Mouse (Mus musculus): ENCODE measurements around the gene Ndufaf5. TPM values are rescaled to one million over a fixed set of nuclear protein-coding genes. Genes with fewer than 3 reads are reported as not detected.

The Ndufaf5 gene
- total RNA-seq (2012; rRNA removed): 17.1 and 19.6 TPM in 2 replicates
- polyA plus RNA-seq (2012; ENCODE audit: insufficient read depth in 1 of 2, insufficient read length in 2 of 2, low read depth in 1 of 2, low replicate concordance in 2 of 2, missing spikeins in 1 of 2): 10 to 100 TPM in 1 of 2 experiments, not detected in 1; 21.1 TPM

- TF ChIP-seq MAZ (IDR thresholded peaks at IDR 0.05; ENCODE audit: low read depth, low read length): 0 out of 2 replicates have a peak, but pooled peaks have one; percentile 58
- TF ChIP-seq SIN3A (IDR thresholded peaks at IDR 0.05; ENCODE audit: low read length): peak; percentile 97
- peak; percentile 78 to 88; a peak in 3 of 4 replicates for TF ChIP-seq POLR2A (IDR thresholded peaks at IDR 0.05; ENCODE audit: control insufficient read depth in 1 of 2, insufficient read depth in 1 of 2, low read depth in 1 of 2, low read length in 2 of 2, poor library complexity in 1 of 2)
- TF ChIP-seq HCFC1 (IDR thresholded peaks at IDR 0.05; ENCODE audit: low read depth, low read length): peak; percentile 95
- TF ChIP-seq USF1 (IDR thresholded peaks at IDR 0.05; ENCODE audit: low read depth, low read length): no peak; the same call in 1 of the 2 replicates
- no peak; the same call in 1 of the 2 replicates for TF ChIP-seq ETS1 (IDR thresholded peaks at IDR 0.05; ENCODE audit: low read depth, low read length)
- peak; percentile 86 for TF ChIP-seq MAX (IDR thresholded peaks at IDR 0.05; ENCODE audit: low read length)
- TF ChIP-seq GABPA (IDR thresholded peaks at IDR 0.05; ENCODE audit: low read depth, low read length): 0 out of 2 replicates have a peak, but pooled peaks have one; percentile 30
- TF ChIP-seq NRF1 (IDR thresholded peaks at IDR 0.05; ENCODE audit: insufficient read depth, low read depth, low read length, poor library complexity, severe bottlenecking): peak; percentile 76
- peak in 1 of 2 experiments; percentile 35; a peak in 1 of 4 replicates for TF ChIP-seq EP300 (IDR thresholded peaks at IDR 0.05; ENCODE audit: low read depth in 1 of 2, low read length in 2 of 2)
- TF ChIP-seq POLR2AphosphoS2 (IDR thresholded peaks at IDR 0.05; ENCODE audit: low read length): peak; percentile 78; the same call in 1 of the 2 replicates
- TF ChIP-seq RCOR1 (IDR thresholded peaks at IDR 0.05; ENCODE audit: low read depth, low read length): 0 out of 2 replicates have a peak, but pooled peaks have one; percentile 33
- peak; percentile 80 for TF ChIP-seq TBP (IDR thresholded peaks at IDR 0.05; ENCODE audit: low read depth, low read length)
- no peak for TF ChIP-seq UBTF (IDR thresholded peaks at IDR 0.05; ENCODE audit: borderline replicate concordance, insufficient read depth, low read depth, low read length)
- TF ChIP-seq MXI1 (IDR thresholded peaks at IDR 0.05; ENCODE audit: low read depth, low read length): peak; percentile 98
- TF ChIP-seq ZNF384 (IDR thresholded peaks at IDR 0.05; ENCODE audit: low read depth, low read length): no peak
- TF ChIP-seq E2F4 (IDR thresholded peaks at IDR 0.05; ENCODE audit: borderline replicate concordance, low read depth, low read length): no peak
- TF ChIP-seq ZKSCAN1 (IDR thresholded peaks at IDR 0.05; ENCODE audit: low read depth, low read length): no peak
- no peak for TF ChIP-seq JUND (IDR thresholded peaks at IDR 0.05; ENCODE audit: low read depth, low read length)
- no peak for TF ChIP-seq RAD21 (IDR thresholded peaks at IDR 0.05; ENCODE audit: low read depth, low read length)
- TF ChIP-seq MYC (IDR thresholded peaks at IDR 0.05; ENCODE audit: low read depth, low read length): peak; percentile 97
- peak; percentile 85 for TF ChIP-seq ELF1 (IDR thresholded peaks at IDR 0.05; ENCODE audit: low read depth, low read length)
- TF ChIP-seq CHD2 (IDR thresholded peaks at IDR 0.05; ENCODE audit: low read length): no peak
- 0 out of 2 replicates have a peak, but pooled peaks have one; percentile 47 for TF ChIP-seq MEF2A (IDR thresholded peaks at IDR 0.05; ENCODE audit: extremely low read depth, insufficient replicate concordance, low read depth, low read length, poor library complexity, severe bottlenecking)
- TF ChIP-seq ZMIZ1 (IDR thresholded peaks at IDR 0.05; ENCODE audit: low read depth, low read length): peak; percentile 82
- no peak for TF ChIP-seq BHLHE40 (IDR thresholded peaks at IDR 0.05; ENCODE audit: borderline replicate concordance, low read depth, low read length)
- no peak for TF ChIP-seq MAFK (IDR thresholded peaks at IDR 0.05; ENCODE audit: borderline replicate concordance, low read depth, low read length)
- TF ChIP-seq NELFE (IDR thresholded peaks at IDR 0.05; ENCODE audit: low read depth, low read length): peak; percentile 85
- TF ChIP-seq TAL1 (IDR thresholded peaks at IDR 0.05; ENCODE audit: low read length): no peak
- peak; percentile 49; the same call in 1 of the 2 replicates for TF ChIP-seq TCF12 (IDR thresholded peaks at IDR 0.05; ENCODE audit: low read depth, low read length)
- TF ChIP-seq KAT2A (conservative IDR thresholded peaks at IDR 0.05; ENCODE audit: low read depth, low read length): peak; percentile 82
- H3K27me3 ChIP-seq (ENCODE audit: control insufficient read depth in 1 of 2, insufficient read depth in 2 of 2, low read length in 2 of 2): no peaks in the 10 kb centered on the region
- H3K9me3 ChIP-seq (replicated peaks; ENCODE audit: insufficient read depth, low read length): no peaks in the 10 kb centered on the region
- peak within 1 kb of the TSS; percentile 89 to 98 for H3K4me3 ChIP-seq (ENCODE audit: control insufficient read depth in 1 of 2, insufficient read depth in 1 of 2, low read depth in 2 of 2, low read length in 2 of 2)
- H3K4me1 ChIP-seq (ENCODE audit: control insufficient read depth in 1 of 2, insufficient read depth in 2 of 2, low read length in 2 of 2): peaks cover 0 to 19% of the 10 kb centered on the region in 2 experiments; a peak in 2 of 4 replicates
- peak within 1 kb of the TSS; percentile 99 for H3K9ac ChIP-seq (ENCODE audit: control insufficient read depth, low read depth, low read length, poor library complexity, severe bottlenecking)
- DNase-seq (ENCODE audit: low read depth, low spot score): peak; percentile 98
- peak within 1 kb of the TSS; percentile 72 for H3K27ac ChIP-seq (ENCODE audit: control insufficient read depth, low read depth, low read length)
- H3K79me2 ChIP-seq (ENCODE audit: control insufficient read depth, insufficient read depth, low read length, poor library complexity): peaks cover 34% of the 10 kb centered on the region
- peaks cover 12 to 31% of the 10 kb centered on the region in 2 experiments; a peak in 3 of 4 replicates for H3K36me3 ChIP-seq (ENCODE audit: control insufficient read depth in 1 of 2, insufficient read depth in 2 of 2, low read length in 2 of 2)
Observed at GRCm38 (mm10) chr2:140170127-140170802, at the start of gene Ndufaf5, which contains the start of gene Esf1. TSS of gene Ndufaf5 (plus strand) at chr2:140170649. TSS of gene Esf1 (minus strand) at chr2:140170564.

Measured in MEL (cell line).